Mouse (Mus musculus) kidney, embryonic 15.5 days (tissue): ENCODE measurements around the gene Cacna2d1. TPM values are rescaled to one million over a fixed set of nuclear protein-coding genes. Genes with fewer than 3 reads are reported as not detected.

Experiments
- ATAC-seq: fragments of 200-750 bp; cut with Nextera tagmentation; replicated peaks from 2 replicates; pipeline ENCODE4 v1.8.0; 2017; ENCODE audit warnings: moderate TSS enrichment; ENCODE audit not compliant: low FRiP score
- H3K27ac ChIP-seq: fragments of 300-500 bp; sonication (generic); 2 replicates; pipeline ENCODE4 v1.5.1; 2015; ENCODE audit warnings: mild to moderate bottlenecking, inconsistent platforms
- H3K27me3 ChIP-seq: fragments of 300-500 bp; sonication (generic); 2 replicates; pipeline ENCODE4 v1.6.1; 2015; ENCODE audit warnings: inconsistent platforms
- H3K36me3 ChIP-seq: fragments of 300-500 bp; sonication (generic); 2 replicates; pipeline ENCODE4 v1.6.1; 2015; ENCODE audit warnings: inconsistent platforms
- H3K4me1 ChIP-seq: fragments of 300-500 bp; sonication (generic); 2 replicates; pipeline ENCODE4 v1.6.1; 2015; ENCODE audit warnings: inconsistent platforms
- H3K4me2 ChIP-seq: fragments of 300-500 bp; sonication (generic); 2 replicates; pipeline ENCODE4 v1.6.1; 2015; ENCODE audit warnings: moderate library complexity, mild to moderate bottlenecking, inconsistent platforms
- H3K4me3 ChIP-seq: fragments of 300-500 bp; sonication (generic); replicated peaks from 2 replicates; pipeline ENCODE4 v1.5.1; 2015; ENCODE audit warnings: mild to moderate bottlenecking, inconsistent platforms
- H3K9ac ChIP-seq: fragments of 300-500 bp; sonication (generic); 2 replicates; pipeline ENCODE4 v1.6.1; 2015; ENCODE audit warnings: mild to moderate bottlenecking, inconsistent platforms
- H3K9me3 ChIP-seq: fragments of 300-500 bp; sonication (generic); replicated peaks from 2 replicates; pipeline ENCODE4 v1.6.1; 2016; ENCODE audit warnings: inconsistent platforms
- WGBS: fragments of 180-500 bp; shearing (Covaris S2); methylation state at CpG from one replicate; pipeline ENCODE4 v1.1.7; 2015; ENCODE audit warnings: mixed read lengths; 5-methylcytosine and 5-hydroxymethylcytosine counted together
- polyA plus RNA-seq: library from polyadenylated mRNA; unstranded; fragments of >200 nt; fragmentation: Nextera tagmentation; extraction: Ambion mirVana; gene quantifications from 2 replicates; pipeline ENCODE4 v1.2.1, GENCODE M21; 2015

Cacna2d1 gene
- polyA plus RNA-seq, 1 experiment from 2014 or later, result 18.4 TPM

DNA sequence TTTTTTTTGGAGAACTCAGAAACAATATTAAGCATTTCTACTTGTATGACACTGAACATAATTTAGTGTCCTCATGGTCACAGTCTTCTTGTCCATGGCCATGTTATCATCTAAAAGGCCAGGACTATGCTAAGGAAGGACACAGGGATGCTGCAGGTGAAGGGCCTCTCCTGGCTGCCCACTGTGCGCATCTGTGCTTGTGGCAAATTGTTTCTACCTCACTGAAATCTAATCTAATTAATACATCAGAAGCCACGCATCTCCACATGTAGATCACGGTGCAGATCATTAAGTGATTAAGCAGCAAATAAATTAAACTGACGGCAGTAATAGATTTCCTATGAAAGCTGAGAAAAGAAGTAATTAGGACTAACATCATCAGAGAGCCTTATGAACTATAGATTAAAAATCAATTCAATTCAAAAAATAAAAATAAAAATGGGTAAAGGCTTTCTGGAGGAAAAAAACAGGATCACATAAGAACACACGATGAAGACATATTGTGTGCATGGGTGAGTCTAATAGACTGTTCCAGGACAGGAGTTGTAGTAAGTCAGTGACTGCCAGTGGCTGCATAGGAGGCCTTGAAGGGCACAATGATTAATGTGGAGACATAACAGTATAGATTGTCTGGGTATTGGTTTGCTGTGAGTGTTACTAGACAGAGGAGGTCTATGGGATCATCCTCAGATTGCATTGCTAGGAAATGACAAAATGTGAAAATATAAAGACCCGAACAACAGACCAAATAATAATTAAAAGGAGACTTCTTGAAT, 318.4 kb downstream of the Cacna2d1 start:
- 81% methylated on average over 6 of the region's 6 CpGs for whole genome bisulfite sequencing
- no peak overlapping the region for H3K4me3 ChIP-seq
- no peaks in the 10 kb centered on the region for H3K9me3 ChIP-seq
- no peaks in the 10 kb centered on the region for H3K4me1 ChIP-seq
- H3K27ac ChIP-seq, result no peak overlapping the region
- ATAC-seq, result no peak
- H3K9ac ChIP-seq, result no peak overlapping the region
- H3K36me3 ChIP-seq, result peaks cover 4% of the 10 kb centered on the region; the same call in 1 of the 2 replicates
- H3K27me3 ChIP-seq, result no peaks in the 10 kb centered on the region
- H3K4me2 ChIP-seq, result no peak overlapping the region

DNA sequence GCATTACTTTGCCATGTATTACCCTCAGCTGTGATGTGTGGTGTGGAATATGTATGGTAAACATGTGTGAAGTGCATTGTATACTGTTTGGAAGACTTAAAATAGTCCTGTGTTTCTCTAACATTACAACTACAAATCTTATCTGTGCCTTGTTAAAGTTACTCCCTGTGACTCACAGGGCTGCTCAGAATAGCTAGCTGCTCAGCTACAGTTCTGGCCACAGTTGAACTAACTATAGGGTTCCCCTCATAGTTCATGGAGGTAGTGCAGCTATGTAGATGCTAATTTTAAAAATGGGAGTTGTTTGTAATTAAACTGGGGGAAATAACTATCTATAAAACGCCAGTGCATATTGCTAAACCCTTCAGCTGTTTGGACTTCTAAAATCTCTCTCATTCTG, 319.3 kb downstream of the Cacna2d1 start:
- Histone ChIP-seq H3K27ac (no peak overlapping the region), H3K27me3 (no peaks in the 10 kb centered on the region), H3K4me1 (no peaks in the 10 kb centered on the region), H3K4me2 (no peak overlapping the region), H3K4me3 (no peak overlapping the region), H3K9me3 (no peaks in the 10 kb centered on the region), H3K9ac (no peak overlapping the region), H3K36me3 (peaks cover 4% of the 10 kb centered on the region; the same call in 1 of the 2 replicates)
- ATAC-seq, result no peak
- WGBS, result 75% methylated on average over 1 of the region's 1 CpGs

DNA sequence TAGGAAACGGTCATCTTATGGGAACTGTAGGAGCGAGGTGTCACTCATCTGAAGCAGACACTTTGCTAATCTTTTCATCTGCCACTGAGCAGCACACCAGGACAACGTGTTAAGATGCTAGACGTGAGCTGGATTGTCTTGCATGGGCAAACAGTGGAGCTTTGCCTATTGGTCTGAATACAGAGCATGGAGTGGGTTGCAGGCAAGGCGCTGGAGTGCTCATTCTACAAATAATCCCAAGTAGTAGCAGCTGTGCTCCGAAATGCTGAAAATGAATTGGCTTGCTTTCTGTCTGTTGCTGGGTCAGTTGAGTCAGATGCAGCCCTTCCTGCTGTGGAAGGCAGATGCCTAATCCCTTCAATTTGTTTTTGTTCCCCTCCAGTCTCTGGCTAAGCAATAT, 330.9 kb downstream of the Cacna2d1 start:
- no peak overlapping the region for H3K27ac ChIP-seq
- no peak for ATAC-seq
- peaks cover 4% of the 10 kb centered on the region; the same call in 1 of the 2 replicates for H3K36me3 ChIP-seq
- no peaks in the 10 kb centered on the region for H3K27me3 ChIP-seq
- H3K9me3 ChIP-seq, result no peaks in the 10 kb centered on the region
- no peaks in the 10 kb centered on the region for H3K4me1 ChIP-seq
- no peak overlapping the region for H3K4me3 ChIP-seq
- no peak overlapping the region for H3K4me2 ChIP-seq
- WGBS, result 84% methylated on average over 6 of the region's 6 CpGs
- no peak overlapping the region for H3K9ac ChIP-seq

DNA sequence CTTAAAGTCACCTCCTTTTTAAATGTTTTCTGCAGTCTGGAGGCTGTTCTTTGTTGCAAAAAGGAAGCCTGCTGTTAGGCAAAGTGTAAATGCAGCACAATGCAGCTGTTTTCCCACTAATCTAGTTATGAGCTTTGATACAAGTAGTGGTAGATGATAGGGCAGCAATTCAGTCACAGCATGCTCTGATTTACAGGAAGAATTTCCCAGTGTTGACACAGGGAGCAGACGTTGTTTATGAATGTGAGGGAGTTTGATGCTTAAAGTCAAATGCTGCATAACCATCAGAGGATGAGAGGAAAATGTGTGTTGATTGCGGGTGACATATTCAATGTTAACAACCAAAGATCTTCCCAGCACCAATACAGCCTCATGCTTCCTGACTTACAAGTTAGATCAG, 342.6 kb downstream of the Cacna2d1 start:
- H3K4me1 ChIP-seq, result no peaks in the 10 kb centered on the region
- 0 out of 2 replicates have a peak, but pooled peaks cover 4% of the 10 kb centered on the region for H3K36me3 ChIP-seq
- H3K27ac ChIP-seq, result no peak overlapping the region
- 73% methylated on average over 2 of the region's 2 CpGs for WGBS
- no peak for ATAC-seq
- H3K4me3 ChIP-seq, result no peak overlapping the region
- H3K9ac ChIP-seq, result no peak overlapping the region
- no peaks in the 10 kb centered on the region for H3K27me3 ChIP-seq
- 0 out of 2 replicates have a peak, but pooled peaks cover 3% of the 10 kb centered on the region for H3K9me3 ChIP-seq
- no peak overlapping the region for H3K4me2 ChIP-seq

DNA sequence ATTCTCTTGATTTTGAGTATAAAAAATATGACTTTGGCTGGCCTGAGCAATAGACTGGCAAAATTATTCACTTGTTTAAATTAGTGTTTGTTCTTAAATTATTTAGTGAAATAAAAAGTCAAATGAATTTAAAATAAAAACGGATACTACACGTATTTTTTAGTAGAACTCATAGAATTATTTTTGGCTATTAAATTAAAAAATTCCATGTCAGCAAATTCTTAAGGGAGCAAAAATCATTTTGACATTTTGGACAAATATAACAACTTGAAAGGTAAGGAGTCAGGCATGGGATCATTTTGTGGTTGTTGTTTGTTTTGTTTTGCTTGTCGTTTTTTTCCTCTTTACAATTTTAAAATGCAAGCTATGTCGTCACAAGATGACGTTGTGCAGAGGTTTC, 346.7 kb downstream of the Cacna2d1 start:
- no peak overlapping the region for H3K9ac ChIP-seq
- WGBS, result 83% methylated on average over 5 of the region's 5 CpGs
- H3K36me3 ChIP-seq, result no peaks in the 10 kb centered on the region
- H3K27ac ChIP-seq, result no peak overlapping the region
- H3K4me2 ChIP-seq, result no peak overlapping the region
- H3K9me3 ChIP-seq, result 0 out of 2 replicates have a peak, but pooled peaks cover 3% of the 10 kb centered on the region
- H3K4me3 ChIP-seq, result no peak overlapping the region
- H3K27me3 ChIP-seq, result no peaks in the 10 kb centered on the region
- no peaks in the 10 kb centered on the region for H3K4me1 ChIP-seq
- ATAC-seq, result no peak

DNA sequence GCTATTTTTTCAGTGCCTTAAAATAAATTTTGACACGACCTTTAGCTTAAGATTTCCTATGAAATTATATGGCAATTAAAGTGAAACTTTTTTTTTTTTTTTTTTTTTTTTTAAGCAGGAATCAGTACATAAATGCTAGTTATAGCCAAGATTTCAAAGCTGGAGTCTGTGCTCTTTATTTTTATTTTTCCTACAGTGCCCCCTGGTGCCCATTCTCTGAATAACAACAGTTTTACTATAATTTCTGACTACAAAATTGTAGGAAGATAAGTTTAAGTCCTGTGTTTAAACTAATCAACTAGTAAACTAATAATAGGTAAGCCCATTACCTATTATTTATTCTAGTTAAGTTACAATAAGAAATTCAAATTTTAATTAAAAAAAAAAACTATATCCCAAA, 358.7 kb downstream of the Cacna2d1 start:
- H3K4me1 ChIP-seq, result no peaks in the 10 kb centered on the region
- no peak overlapping the region for H3K9ac ChIP-seq
- 14% methylated on average over 1 of the region's 1 CpGs for WGBS
- no peak overlapping the region for H3K27ac ChIP-seq
- H3K4me3 ChIP-seq, result no peak overlapping the region
- H3K9me3 ChIP-seq, result no peaks in the 10 kb centered on the region
- H3K36me3 ChIP-seq, result no peaks in the 10 kb centered on the region; the same call in 1 of the 2 replicates
- no peak overlapping the region for H3K4me2 ChIP-seq
- no peaks in the 10 kb centered on the region for H3K27me3 ChIP-seq
- no peak for ATAC-seq

DNA sequence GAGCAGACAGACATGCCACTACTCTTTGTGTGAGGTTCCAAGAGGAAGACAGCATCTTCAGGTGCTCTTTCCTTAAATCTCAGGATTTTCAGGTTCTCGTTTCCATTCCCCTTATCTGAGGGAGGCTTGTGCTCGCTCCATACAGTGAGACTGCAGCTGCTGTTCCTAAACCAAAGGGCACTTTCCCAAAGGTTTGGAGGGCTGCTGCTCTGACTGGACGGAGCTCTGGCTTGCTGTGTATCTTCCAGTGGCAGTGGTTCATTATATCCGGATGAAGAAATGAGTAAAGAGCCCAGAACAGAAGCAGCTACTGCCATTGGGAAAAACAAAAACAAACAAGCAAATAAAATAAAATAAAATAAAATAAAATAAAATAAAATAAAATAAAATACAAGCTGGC, 359.3 kb downstream of the Cacna2d1 start:
- 75% methylated on average over 4 of the region's 4 CpGs for WGBS
- Histone ChIP-seq H3K27me3 (no peaks in the 10 kb centered on the region), H3K9ac (no peak overlapping the region), H3K4me3 (no peak overlapping the region), H3K36me3 (no peaks in the 10 kb centered on the region; the same call in 1 of the 2 replicates), H3K9me3 (no peaks in the 10 kb centered on the region), H3K27ac (no peak overlapping the region), H3K4me1 (no peaks in the 10 kb centered on the region), H3K4me2 (no peak overlapping the region)
- no peak for ATAC-seq

DNA sequence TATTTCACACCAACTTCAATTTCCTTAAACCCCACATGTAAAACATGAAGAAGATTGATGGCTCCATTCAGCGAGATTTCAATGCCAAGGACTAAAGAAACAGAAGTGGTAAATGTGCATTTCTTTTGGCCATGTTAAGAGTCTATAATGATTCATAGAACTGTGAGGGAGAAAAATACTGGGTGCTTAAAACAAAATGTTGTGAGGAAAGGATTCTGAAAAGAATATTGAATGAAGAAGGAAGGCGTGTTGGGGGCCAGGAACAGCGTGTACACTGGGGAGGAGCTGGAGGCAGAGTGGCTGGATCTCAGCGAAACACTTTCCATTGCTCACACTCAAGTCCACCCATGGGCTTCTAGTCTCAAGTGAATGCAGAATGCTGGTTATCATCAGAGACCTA, 360.2 kb downstream of the Cacna2d1 start:
- Histone ChIP-seq H3K36me3 (no peaks in the 10 kb centered on the region; the same call in 1 of the 2 replicates), H3K27ac (no peak overlapping the region), H3K4me2 (no peak overlapping the region), H3K4me1 (no peaks in the 10 kb centered on the region), H3K4me3 (no peak overlapping the region), H3K9ac (no peak overlapping the region), H3K9me3 (no peaks in the 10 kb centered on the region), H3K27me3 (no peaks in the 10 kb centered on the region)
- 87% methylated on average over 4 of the region's 4 CpGs for WGBS
- no peak for ATAC-seq

DNA sequence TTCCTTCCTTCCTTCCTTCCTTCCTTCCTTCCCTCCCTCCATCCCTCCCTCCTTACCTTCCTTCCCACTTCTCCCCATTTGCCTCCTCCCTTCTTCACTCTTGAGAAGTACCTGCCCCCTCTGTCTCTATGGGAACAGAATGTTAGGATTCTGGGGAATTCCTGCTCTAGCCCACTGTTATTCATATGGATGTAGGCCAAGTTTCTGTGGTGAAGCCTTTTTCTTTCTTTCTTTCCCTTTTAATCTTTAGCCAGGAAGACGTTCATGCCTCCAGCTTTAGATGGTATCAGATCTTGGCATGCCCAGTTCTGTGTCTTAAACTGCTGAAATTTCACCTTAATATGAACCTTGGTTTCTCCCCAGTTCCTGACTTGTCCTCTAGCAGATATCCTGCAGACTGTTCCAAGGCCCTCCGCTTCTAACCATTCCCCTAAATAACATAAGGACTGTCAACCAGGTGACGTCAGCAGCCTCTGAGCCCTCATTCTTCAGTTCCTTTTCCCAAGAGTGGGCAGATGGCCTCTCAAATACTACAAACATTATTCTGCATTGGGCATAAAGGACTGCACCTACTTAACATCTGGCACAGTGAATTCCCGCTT, 362.8 kb downstream of the Cacna2d1 start:
- no peak overlapping the region for H3K4me3 ChIP-seq
- H3K36me3 ChIP-seq, result no peaks in the 10 kb centered on the region
- H3K4me2 ChIP-seq, result no peak overlapping the region
- H3K27ac ChIP-seq, result no peak overlapping the region
- WGBS, result 65% methylated on average over 4 of the region's 4 CpGs
- no peaks in the 10 kb centered on the region for H3K9me3 ChIP-seq
- H3K27me3 ChIP-seq, result no peaks in the 10 kb centered on the region
- no peak for ATAC-seq
- H3K9ac ChIP-seq, result no peak overlapping the region
- H3K4me1 ChIP-seq, result no peaks in the 10 kb centered on the region

DNA sequence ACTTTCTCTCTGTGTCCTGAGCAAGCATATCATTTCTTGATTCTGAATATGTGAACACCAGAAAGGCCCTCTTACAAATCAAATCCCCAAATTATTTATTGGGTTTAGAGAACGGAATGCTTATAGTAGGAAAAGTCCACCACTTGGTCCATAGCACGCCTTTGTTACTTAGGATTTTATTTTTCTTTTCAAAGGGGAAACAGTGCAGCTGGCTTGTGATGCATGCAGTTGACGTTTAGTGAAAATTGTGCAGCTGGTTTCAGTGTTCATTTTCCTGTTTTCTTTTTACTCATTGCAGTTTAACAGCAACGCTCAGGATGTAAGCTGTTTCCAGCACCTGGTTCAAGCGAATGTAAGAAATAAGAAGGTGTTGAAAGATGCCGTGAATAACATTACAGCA, 365.1 kb downstream of the Cacna2d1 start:
- Histone ChIP-seq H3K4me1 (no peaks in the 10 kb centered on the region), H3K27me3 (no peaks in the 10 kb centered on the region), H3K27ac (peak overlapping the region; percentile 58), H3K4me3 (no peak overlapping the region), H3K9ac (no peak overlapping the region), H3K4me2 (no peak overlapping the region), H3K36me3 (no peaks in the 10 kb centered on the region), H3K9me3 (no peaks in the 10 kb centered on the region)
- 59% methylated on average over 6 of the region's 6 CpGs for WGBS
- no peak for ATAC-seq

DNA sequence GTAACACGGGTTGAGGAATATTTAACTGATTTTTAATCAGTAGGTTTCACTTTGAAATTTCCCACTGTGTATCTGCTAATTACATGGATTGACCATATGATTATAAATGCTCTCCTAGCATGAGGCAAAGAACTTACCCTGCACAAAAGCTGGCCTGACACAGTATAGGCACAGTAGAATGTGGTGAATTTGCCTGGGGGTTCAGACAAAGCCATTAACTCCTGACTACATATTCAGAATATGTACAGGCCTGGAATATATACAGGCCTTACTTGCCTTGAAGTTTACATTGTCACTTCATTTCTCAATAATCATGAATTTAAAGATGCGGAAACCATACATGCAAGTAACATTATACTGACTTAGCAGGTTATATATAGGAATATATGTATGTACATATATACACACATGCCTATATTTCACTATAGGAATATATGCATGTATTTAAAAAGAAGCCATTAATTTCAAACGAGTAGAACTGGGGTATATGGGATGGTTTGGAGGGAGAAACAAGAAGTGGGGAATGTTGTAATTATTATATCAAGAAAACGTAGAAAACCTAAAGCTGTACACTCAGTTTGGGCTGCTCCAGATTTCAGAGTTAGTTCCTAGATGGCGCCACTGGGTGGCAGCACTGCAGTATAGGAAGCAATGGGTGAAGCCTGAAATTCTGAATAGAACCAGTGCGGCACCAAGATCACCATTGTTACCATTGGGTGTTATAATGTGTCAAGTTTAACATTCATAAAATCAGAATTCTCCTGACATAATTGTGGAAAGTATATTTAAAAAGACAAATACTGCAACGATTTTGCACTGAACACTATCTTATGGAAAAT, 374.9 kb downstream of the Cacna2d1 start:
- Histone ChIP-seq H3K9ac (no peak overlapping the region), H3K36me3 (no peaks in the 10 kb centered on the region), H3K4me1 (no peaks in the 10 kb centered on the region), H3K27ac (no peak overlapping the region), H3K4me3 (no peak overlapping the region), H3K9me3 (no peaks in the 10 kb centered on the region), H3K4me2 (no peak overlapping the region), H3K27me3 (no peaks in the 10 kb centered on the region)
- 45% methylated on average over 7 of the region's 7 CpGs for WGBS
- 0 out of 2 replicates have a peak, but pooled peaks have one; percentile 46 for ATAC-seq

DNA sequence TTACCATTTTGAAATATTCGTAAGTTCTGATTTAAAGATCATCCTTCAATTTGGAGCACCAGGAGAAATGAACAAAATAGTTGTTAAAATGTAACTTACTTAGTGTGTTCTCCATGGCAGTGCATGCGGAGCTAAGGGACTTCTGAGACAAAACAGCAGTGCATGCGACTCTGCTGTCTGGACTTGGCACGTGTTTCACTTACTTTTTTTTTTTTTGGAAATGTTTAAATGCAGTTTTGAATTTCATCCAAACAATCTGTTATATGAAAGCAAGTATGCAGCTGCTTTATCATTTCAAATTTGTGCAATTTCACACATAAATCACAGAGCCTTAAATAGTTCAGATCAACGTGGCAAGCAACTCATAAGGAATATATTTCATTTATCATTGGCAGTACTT, 379.8 kb downstream of the Cacna2d1 start:
- Histone ChIP-seq H3K36me3 (0 out of 2 replicates have a peak, but pooled peaks cover 1% of the 10 kb centered on the region), H3K27me3 (no peaks in the 10 kb centered on the region), H3K27ac (no peak overlapping the region), H3K4me3 (no peak overlapping the region), H3K4me1 (no peaks in the 10 kb centered on the region), H3K9ac (no peak overlapping the region), H3K4me2 (no peak overlapping the region), H3K9me3 (no peaks in the 10 kb centered on the region)
- 75% methylated on average over 5 of the region's 5 CpGs for WGBS
- ATAC-seq, result no peak
